Mouse (Mus musculus) thymus, adult 2 months (tissue): ENCODE measurements around the gene Rcor1. TPM values are rescaled to one million over a fixed set of nuclear protein-coding genes. Genes with fewer than 3 reads are reported as not detected.

Source experiments
- DNase-seq: peaks from one replicate; pipeline ENCODE4 v3.0.0; 2021
- H3K27ac ChIP-seq: fragments of 200-500 bp; 2 replicates; pipeline ENCODE4 v1.5.1; 2012; ENCODE audit warnings: low read length, control low read depth; ENCODE audit not compliant: control insufficient read depth, insufficient read depth
- H3K27me3 ChIP-seq: fragments of 200-500 bp; 2 replicates; pipeline ENCODE4 v1.6.1; 2012; ENCODE audit warnings: mild to moderate bottlenecking, low read length, moderate library complexity, mixed read lengths; ENCODE audit not compliant: control insufficient read depth, insufficient read depth
- H3K36me3 ChIP-seq: fragments of 200-500 bp; 2 replicates; pipeline ENCODE4 v1.6.1; 2012; ENCODE audit warnings: mild to moderate bottlenecking, low read length, moderate library complexity; ENCODE audit not compliant: control insufficient read depth, insufficient read depth
- H3K4me1 ChIP-seq: fragments of 200-500 bp; replicated peaks from 2 replicates; pipeline ENCODE4 v1.6.1; 2012; ENCODE audit warnings: low read length; ENCODE audit not compliant: control insufficient read depth, insufficient read depth
- H3K4me3 ChIP-seq: fragments of 200-500 bp; 2 replicates; pipeline ENCODE4 v1.5.1; 2012; ENCODE audit warnings: mild to moderate bottlenecking, low read length, control low read depth, moderate library complexity; ENCODE audit not compliant: control insufficient read depth, insufficient read depth
- CTCF ChIP-seq: fragments of 200-500 bp; IDR thresholded peaks from 2 replicates; pipeline ENCODE4 v1.5.1; 2012; ENCODE audit warnings: mild to moderate bottlenecking, control low read depth, low read length, moderate library complexity, borderline replicate concordance; ENCODE audit not compliant: control insufficient read depth, poor library complexity, insufficient read depth; ENCODE audit errors: extremely low read depth
- POLR2A ChIP-seq: fragments of 200-500 bp; IDR thresholded peaks from 2 replicates; pipeline ENCODE4 v1.6.1; 2012; ENCODE audit warnings: mild to moderate bottlenecking, low read length, control low read depth, moderate library complexity; ENCODE audit not compliant: control insufficient read depth, poor library complexity, insufficient read depth; ENCODE audit errors: extremely low read depth
- WGBS: fragments of 180-500 bp; shearing (Covaris S2); methylation state at CpG from one replicate; pipeline ENCODE4 v1.1.7; 2018; 5-methylcytosine and 5-hydroxymethylcytosine counted together
- polyA plus RNA-seq: library from polyadenylated mRNA; depleted of rRNA; stranded (reverse); fragments of >200 nt; gene quantifications from 2 replicates; pipeline ENCODE4 v1.2.3, GENCODE M21; 2012

The Rcor1 gene
- polyA plus RNA-seq, 1 experiment = 21.9 TPM

- Histone ChIP-seq H3K4me3 (no peak overlapping the region), H3K4me1 (no peaks in the 10 kb centered on the region), H3K27ac (no peak overlapping the region), H3K27me3 (no peaks in the 10 kb centered on the region), H3K36me3 (no peaks in the 10 kb centered on the region)
- 78% methylated on average over 3 of the region's 3 CpGs for WGBS
- TF ChIP-seq POLR2A (no peak), CTCF (no peak)
- no peak for DNase-seq
Observed at GRCm38 (mm10) chr12:111135953-111136352, 96.8 kb downstream of the Rcor1 start.

GRCm38 (mm10) chr12:111137079-111137478 is 97.9 kb downstream of the Rcor1 start:
- H3K36me3 ChIP-seq = no peaks in the 10 kb centered on the region
- no peaks in the 10 kb centered on the region for H3K27me3 ChIP-seq
- no peaks in the 10 kb centered on the region for H3K4me1 ChIP-seq
- DNase-seq = no peak
- 79% methylated on average over 2 of the region's 2 CpGs for WGBS
- no peak overlapping the region for H3K4me3 ChIP-seq
- no peak overlapping the region for H3K27ac ChIP-seq
- TF ChIP-seq POLR2A (no peak), CTCF (no peak)

GRCm38 (mm10) chr12:111143005-111143508 is 103.9 kb downstream of the Rcor1 start:
- TF ChIP-seq POLR2A (no peak), CTCF (no peak)
- Histone ChIP-seq H3K4me3 (no peak overlapping the region), H3K36me3 (no peaks in the 10 kb centered on the region), H3K27me3 (no peaks in the 10 kb centered on the region), H3K4me1 (0 out of 2 replicates have a peak, but pooled peaks cover 2% of the 10 kb centered on the region), H3K27ac (no peak overlapping the region)
- WGBS = 45% methylated on average over 12 of the region's 12 CpGs
- DNase-seq = no peak

GRCm38 (mm10) chr12:111143509-111144063 is 104.4 kb downstream of the Rcor1 start:
- no peak overlapping the region for H3K27ac ChIP-seq
- no peak for TF ChIP-seq POLR2A
- no peak for TF ChIP-seq CTCF
- H3K4me1 ChIP-seq = 0 out of 2 replicates have a peak, but pooled peaks cover 2% of the 10 kb centered on the region
- 96% methylated on average over 16 of the region's 16 CpGs for WGBS
- H3K36me3 ChIP-seq = no peaks in the 10 kb centered on the region
- no peak overlapping the region for H3K4me3 ChIP-seq
- no peak for DNase-seq
- no peaks in the 10 kb centered on the region for H3K27me3 ChIP-seq

GRCm38 (mm10) chr12:111144598-111144997 is 105.4 kb downstream of the Rcor1 start:
- no peaks in the 10 kb centered on the region for H3K27me3 ChIP-seq
- WGBS = 90% methylated on average over 2 of the region's 2 CpGs
- no peak for TF ChIP-seq CTCF
- no peak for TF ChIP-seq POLR2A

GRCm38 (mm10) chr12:111145269-111145668 is 106.1 kb downstream of the Rcor1 start:
- Histone ChIP-seq H3K36me3 (no peaks in the 10 kb centered on the region), H3K4me1 (peaks cover 8% of the 10 kb centered on the region; the same call in 1 of the 2 replicates), H3K27me3 (no peaks in the 10 kb centered on the region), H3K4me3 (no peak overlapping the region), H3K27ac (no peak overlapping the region)
- no peak for DNase-seq
- WGBS = 90% methylated on average over 9 of the region's 9 CpGs
- no peak for TF ChIP-seq CTCF
- no peak for TF ChIP-seq POLR2A

More at GRCm38 (mm10) chr12:111144598-111144997, 105.4 kb downstream of the Rcor1 start:
- H3K36me3 ChIP-seq = no peaks in the 10 kb centered on the region
- no peak overlapping the region for H3K27ac ChIP-seq
- DNase-seq = no peak
- H3K4me3 ChIP-seq = no peak overlapping the region
- H3K4me1 ChIP-seq = peaks cover 3% of the 10 kb centered on the region; the same call in 1 of the 2 replicates
